18 mouse cellular contexts compared by ENCODE assay signal in genomic region chr12:81994911-81995667, GRCm38 (mm10).
A peak's percentile ranks its signal among the peaks of the same experiment; 100 is the strongest.
DNase-seq lines count a peak whose midpoint lies in the region; ATAC-seq and TF ChIP-seq lines count a peak whose summit lies in the region.
"Had no signal": no experiment of that assay in that cellular context is flagged by ENCODE, and none has a peak within 500 bp of the region (broad histone marks: within the 10 kb centered on the region; RNA-seq: fewer than 3 reads in every experiment).

No protein-coding gene starts in this region.

- no peak for TF ChIP-seq POLR2A in liver, adult 2 months (IDR thresholded peaks at IDR 0.05; ENCODE audit: extremely low read depth, insufficient read depth, low read length)

- no peaks in the 10 kb centered on the region for H3K27me3 ChIP-seq in heart, embryonic 11.5 days (ENCODE audit: control insufficient read depth, insufficient read depth, low read length)
- no peaks in the 10 kb centered on the region for H3K27me3 ChIP-seq in liver, adult 2 months (ENCODE audit: control insufficient read depth, insufficient read depth, low read length)
- no peaks in the 10 kb centered on the region for H3K27me3 ChIP-seq in liver, embryonic 11.5 days (replicated peaks; ENCODE audit: control insufficient read depth, insufficient read depth, low read length)
- H3K27me3 ChIP-seq in intestine, postnatal 0 days (replicated peaks; ENCODE audit: control insufficient read depth, insufficient read depth, low read length), result no peaks in the 10 kb centered on the region
- H3K27me3 ChIP-seq: forebrain, embryonic 15.5 days; hindbrain, embryonic 12.5 days; limb, embryonic 13.5 days; liver, embryonic 15.5 days; midbrain, embryonic 13.5 days; neural tube, embryonic 13.5 days had no signal

- DNase-seq in cerebellum, adult 11-12 months, result peak; percentile 26
- DNase-seq in cerebellum, adult 8-10 months, result no peak
- DNase-seq in heart, adult 9 months (ENCODE audit: low spot score in 2 of 2), result no peak
- DNase-seq in liver, adult 2 months (ENCODE audit: extremely low read depth, low read depth, low spot score), result peak; percentile 17
- no peak for DNase-seq in liver, embryonic 11.5 days (ENCODE audit: low spot score)
- DNase-seq in left cerebral cortex, adult 2 months (ENCODE audit: extremely low spot score in 1 of 2, low spot score in 2 of 2), result no peak
- DNase-seq: adrenal gland, postnatal 36 days; kidney, adult 11 months; kidney, postnatal 10 days; thymus, adult 2 months had no signal

- H3K4me3 ChIP-seq in heart, embryonic 11.5 days (ENCODE audit: low read depth, low read length), result no peak overlapping the region
- H3K4me3 ChIP-seq in liver, adult 2 months (ENCODE audit: insufficient read depth, low read depth, low read length), result no peak overlapping the region
- no peak overlapping the region for H3K4me3 ChIP-seq in liver, embryonic 11.5 days (ENCODE audit: low read depth, low read length)
- no peak overlapping the region for H3K4me3 ChIP-seq in intestine, postnatal 0 days (ENCODE audit: low read depth, low read length)
- no peak overlapping the region for H3K4me3 ChIP-seq in left cerebral cortex, adult 2 months
- H3K4me3 ChIP-seq: forebrain, embryonic 15.5 days; hindbrain, embryonic 12.5 days; limb, embryonic 13.5 days; liver, embryonic 15.5 days; midbrain, embryonic 13.5 days; neural tube, embryonic 13.5 days had no signal

- peaks cover 25% of the 10 kb centered on the region for H3K36me3 ChIP-seq in heart, embryonic 11.5 days (ENCODE audit: control insufficient read depth, insufficient read depth, low read length)
- H3K36me3 ChIP-seq in liver, adult 2 months (ENCODE audit: control insufficient read depth, insufficient read depth, low read length), result peaks cover 31% of the 10 kb centered on the region
- H3K36me3 ChIP-seq in liver, embryonic 11.5 days (ENCODE audit: control insufficient read depth, insufficient read depth, low read length), result peaks cover 11% of the 10 kb centered on the region
- peaks cover 63% of the 10 kb centered on the region for H3K36me3 ChIP-seq in intestine, postnatal 0 days (ENCODE audit: control insufficient read depth, insufficient read depth)

- H3K9ac ChIP-seq in heart, embryonic 11.5 days (ENCODE audit: low read depth, low read length), result no peak overlapping the region
- H3K9ac ChIP-seq in liver, adult 2 months (ENCODE audit: low read depth, low read length), result no peak overlapping the region
- no peak overlapping the region for H3K9ac ChIP-seq in liver, embryonic 11.5 days (ENCODE audit: low read depth, low read length)
- H3K9ac ChIP-seq in intestine, postnatal 0 days (ENCODE audit: low read depth, low read length), result 0 out of 2 replicates have a peak overlapping the region, but pooled peaks have one; percentile 11
- H3K9ac ChIP-seq: forebrain, embryonic 15.5 days; hindbrain, embryonic 12.5 days; limb, embryonic 13.5 days; liver, embryonic 15.5 days; midbrain, embryonic 13.5 days; neural tube, embryonic 13.5 days had no signal

- no peak overlapping the region for H3K4me2 ChIP-seq in heart, embryonic 11.5 days
- H3K4me2 ChIP-seq in liver, embryonic 11.5 days, result no peak overlapping the region
- H3K4me2 ChIP-seq in intestine, postnatal 0 days (replicated peaks; ENCODE audit: low read depth), result no peak overlapping the region
- H3K4me2 ChIP-seq: forebrain, embryonic 15.5 days; hindbrain, embryonic 12.5 days; limb, embryonic 13.5 days; liver, embryonic 15.5 days; midbrain, embryonic 13.5 days; neural tube, embryonic 13.5 days had no signal

- ATAC-seq in heart, embryonic 11.5 days (replicated peaks; ENCODE audit: insufficient number of reproducible peaks, low FRiP score, low TSS enrichment), result no peak
- ATAC-seq in liver, embryonic 11.5 days (replicated peaks; ENCODE audit: low FRiP score), result no peak
- ATAC-seq in intestine, postnatal 0 days, result no peak
- ATAC-seq: forebrain, embryonic 15.5 days; midbrain, embryonic 13.5 days had no signal

- H3K79me2 ChIP-seq in liver, adult 2 months (ENCODE audit: control insufficient read depth, insufficient read depth, low read length), result no peaks in the 10 kb centered on the region

- TF ChIP-seq CTCF in liver, adult 2 months (IDR thresholded peaks at IDR 0.05; ENCODE audit: low read depth, low read length), result no peak
- no peak for TF ChIP-seq CTCF in intestine, postnatal 0 days (IDR thresholded peaks at IDR 0.05; ENCODE audit: low read depth)
- no peak for TF ChIP-seq CTCF in left cerebral cortex, adult 2 months (IDR thresholded peaks at IDR 0.05)

- H3K9me3 ChIP-seq in heart, embryonic 11.5 days (replicated peaks; ENCODE audit: control insufficient read depth, low read length), result no peaks in the 10 kb centered on the region
- no peaks in the 10 kb centered on the region for H3K9me3 ChIP-seq in liver, embryonic 11.5 days (ENCODE audit: control insufficient read depth, low read length)
- no peaks in the 10 kb centered on the region for H3K9me3 ChIP-seq in intestine, postnatal 0 days (ENCODE audit: control insufficient read depth)
- H3K9me3 ChIP-seq: forebrain, embryonic 15.5 days; hindbrain, embryonic 12.5 days; limb, embryonic 13.5 days; liver, embryonic 15.5 days; midbrain, embryonic 13.5 days; neural tube, embryonic 13.5 days had no signal

- H3K4me1 ChIP-seq in heart, embryonic 11.5 days (ENCODE audit: control insufficient read depth, insufficient read depth, low read length), result no peaks in the 10 kb centered on the region
- H3K4me1 ChIP-seq in liver, adult 2 months (ENCODE audit: control insufficient read depth, insufficient read depth, low read length), result no peaks in the 10 kb centered on the region
- no peaks in the 10 kb centered on the region for H3K4me1 ChIP-seq in liver, embryonic 11.5 days (replicated peaks; ENCODE audit: control insufficient read depth, insufficient read depth, low read length)
- no peaks in the 10 kb centered on the region for H3K4me1 ChIP-seq in intestine, postnatal 0 days (replicated peaks; ENCODE audit: control insufficient read depth, insufficient read depth, low read length)
- H3K4me1 ChIP-seq: forebrain, embryonic 15.5 days; hindbrain, embryonic 12.5 days; limb, embryonic 13.5 days; liver, embryonic 15.5 days; midbrain, embryonic 13.5 days; neural tube, embryonic 13.5 days had no signal

- peak overlapping the region; percentile 50; the same call in 1 of the 2 replicates for H3K27ac ChIP-seq in heart, embryonic 11.5 days (ENCODE audit: low read depth, low read length)
- no peak overlapping the region for H3K27ac ChIP-seq in liver, adult 2 months (replicated peaks; ENCODE audit: insufficient read depth, low read depth, low read length)
- no peak overlapping the region for H3K27ac ChIP-seq in liver, embryonic 11.5 days (ENCODE audit: low read depth, low read length)
- H3K27ac ChIP-seq in intestine, postnatal 0 days (ENCODE audit: low read depth, low read length), result no peak overlapping the region; the same call in 1 of the 2 replicates
- H3K27ac ChIP-seq in left cerebral cortex, adult 2 months, result no peak overlapping the region
- H3K27ac ChIP-seq: forebrain, embryonic 15.5 days; hindbrain, embryonic 12.5 days; limb, embryonic 13.5 days; liver, embryonic 15.5 days; midbrain, embryonic 13.5 days; neural tube, embryonic 13.5 days had no signal

- intact Hi-C loops in left cerebral cortex, adult 2 months (cut with DNase I), result no loop called here

- 85% methylated on average over 20 of the region's 20 CpGs for WGBS in heart, embryonic 11.5 days (ENCODE audit: insufficient replicate concordance)
- WGBS in liver, adult 2 months, result 85% methylated on average over 20 of the region's 20 CpGs
- 87% methylated on average over 20 of the region's 20 CpGs for WGBS in liver, embryonic 11.5 days
- 79% methylated on average over 20 of the region's 20 CpGs for WGBS in intestine, postnatal 0 days

Comparison
In these comparisons a context has a peak if more than half of its experiments do, and no peak if none do; other contexts are left out.
1. DNase-seq: peak in cerebellum, adult 11-12 months (single experiment) and liver, adult 2 months (single experiment); none in cerebellum, adult 8-10 months (single experiment), heart, adult 9 months (0 of 2), liver, embryonic 11.5 days (single experiment) and left cerebral cortex, adult 2 months (0 of 2).